Mouse (Mus musculus) forebrain, embryonic 13.5 days (tissue): Measurements from ENCODE around the gene Cldn34c1. TPM values are rescaled to one million over a fixed set of nuclear protein-coding genes. Genes with fewer than 3 reads are reported as not detected.
"Not testable (repeated sequence)": the region's sequence is repeated elsewhere in the genome, so short reads cannot be mapped to it uniquely, and the experiment has no call there.

Source experiments
- ATAC-seq: fragments of 200-750 bp; cut with Nextera tagmentation; 2 replicates; pipeline ENCODE4 v1.8.0; 2017
- H3K27ac ChIP-seq: fragments of 300-500 bp; sonication (generic); 2 replicates; pipeline ENCODE4 v1.5.1; 2015; ENCODE audit warnings: inconsistent platforms, mild to moderate bottlenecking, moderate library complexity
- H3K27me3 ChIP-seq: fragments of 300-500 bp; sonication (generic); 2 replicates; pipeline ENCODE4 v1.6.1; 2015; ENCODE audit warnings: mild to moderate bottlenecking, inconsistent platforms
- H3K36me3 ChIP-seq: fragments of 300-500 bp; sonication (generic); 2 replicates; pipeline ENCODE4 v1.6.1; 2015; ENCODE audit warnings: mild to moderate bottlenecking, inconsistent platforms; ENCODE audit not compliant: poor library complexity, severe bottlenecking
- H3K4me1 ChIP-seq: fragments of 300-500 bp; sonication (generic); 2 replicates; pipeline ENCODE4 v1.6.1; 2015; ENCODE audit warnings: inconsistent platforms
- H3K4me2 ChIP-seq: fragments of 300-500 bp; sonication (generic); 2 replicates; pipeline ENCODE4 v1.6.1; 2015; ENCODE audit warnings: inconsistent platforms, mild to moderate bottlenecking, moderate library complexity
- H3K4me3 ChIP-seq: fragments of 300-500 bp; sonication (generic); 2 replicates; pipeline ENCODE4 v1.5.1; 2015; ENCODE audit warnings: mild to moderate bottlenecking, inconsistent platforms
- H3K9ac ChIP-seq: fragments of 300-500 bp; sonication (generic); 2 replicates; pipeline ENCODE4 v1.6.1; 2015; ENCODE audit warnings: mild to moderate bottlenecking, inconsistent platforms
- H3K9me3 ChIP-seq: fragments of 300-500 bp; sonication (generic); replicated peaks from 2 replicates; pipeline ENCODE4 v1.6.1; 2016; ENCODE audit warnings: inconsistent platforms
- WGBS: fragments of 180-500 bp; shearing (Covaris S2); methylation state at CpG from one replicate; pipeline ENCODE4 v1.1.7; 2015; 5-methylcytosine and 5-hydroxymethylcytosine counted together
- polyA plus RNA-seq: library from polyadenylated mRNA; unstranded; fragments of >200 nt; fragmentation: Nextera tagmentation; extraction: Ambion mirVana; gene quantifications from 2 replicates; pipeline ENCODE4 v1.2.1, GENCODE M21; 2015

The Cldn34c1 gene
- polyA plus RNA-seq, result 31.9 and 35.5 TPM in 2 replicates

DNA sequence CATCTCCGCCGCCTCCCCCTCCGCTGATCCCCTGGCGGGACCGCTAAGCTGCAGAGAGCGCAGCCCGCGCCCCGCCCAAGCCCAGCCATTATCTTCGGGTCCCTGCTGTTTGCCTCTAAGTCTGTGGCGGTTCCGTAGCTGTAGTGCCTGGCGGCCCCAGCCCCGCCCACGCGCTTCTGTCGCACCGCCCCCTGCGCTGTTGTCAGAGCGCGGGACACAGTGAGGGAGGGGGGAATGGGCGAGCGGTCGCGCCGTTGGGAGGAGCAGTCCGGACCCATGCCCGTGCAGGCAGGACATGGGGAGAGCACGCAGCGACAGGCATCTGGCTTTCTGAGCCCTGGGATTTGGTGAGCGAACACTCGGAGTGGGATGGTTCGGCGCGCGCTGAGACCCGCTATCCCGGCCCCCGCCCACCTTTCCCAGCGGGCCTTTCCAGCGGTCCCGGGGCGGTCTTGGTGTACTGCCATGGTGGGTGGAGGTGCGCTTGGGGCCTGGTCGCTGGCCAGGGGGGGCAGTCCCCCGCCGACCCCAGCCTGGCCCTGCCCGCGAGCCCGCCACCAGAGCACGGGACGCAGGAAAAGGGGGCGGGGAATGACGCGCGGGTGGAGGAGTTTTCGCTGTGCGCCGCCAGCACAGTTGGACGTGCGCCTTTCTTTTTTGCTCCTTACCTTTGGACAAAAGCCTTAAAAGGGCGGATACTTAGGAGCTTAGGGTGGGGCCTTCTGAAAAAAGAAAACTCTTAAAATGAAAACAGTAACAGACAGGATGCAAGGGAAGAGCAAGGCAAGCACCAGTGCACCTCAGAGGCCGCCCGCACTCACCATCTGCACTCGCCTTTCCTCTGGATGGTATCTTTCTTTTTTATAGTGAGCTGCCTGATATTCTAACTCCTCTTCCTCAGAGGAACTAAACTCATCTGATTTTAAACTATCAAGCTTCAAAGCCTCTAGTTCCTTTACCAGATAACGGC is at the start of gene Cldn34c1:
Cldn34c1 (plus strand) TSS at position 205 of the 970 bp plus-strand sequence.
- peak; percentile 98 for ATAC-seq
- Histone ChIP-seq H3K27ac (peak within 1 kb of the TSS; percentile 95), H3K9me3 (no peaks in the 10 kb centered on the region), H3K36me3 (no peaks in the 10 kb centered on the region), H3K4me3 (peak within 1 kb of the TSS; percentile 54), H3K27me3 (no peaks in the 10 kb centered on the region), H3K9ac (peak within 1 kb of the TSS; percentile 70), H3K4me1 (no peaks in the 10 kb centered on the region), H3K4me2 (peak within 1 kb of the TSS; percentile 54)
- 7% methylated on average over 60 of the region's 66 CpGs for WGBS

- 87% methylated on average over 3 of the region's 3 CpGs for WGBS
- H3K36me3 ChIP-seq, result no peaks in the 10 kb centered on the region
- no peak overlapping the region for H3K4me3 ChIP-seq
- H3K27ac ChIP-seq, result no peak overlapping the region
- no peak for ATAC-seq
- no peak overlapping the region for H3K4me2 ChIP-seq
- H3K27me3 ChIP-seq, result no peaks in the 10 kb centered on the region
- H3K9me3 ChIP-seq, result no peaks in the 10 kb centered on the region
- H3K4me1 ChIP-seq, result no peaks in the 10 kb centered on the region
- no peak overlapping the region for H3K9ac ChIP-seq
Observed at GRCm38 (mm10) chrX:123087441-123087840, 15.9 kb upstream of the Cldn34c1 start.

GRCm38 (mm10) chrX:123102806-123103205 is 489 bp upstream of the Cldn34c1 start:
- peak; percentile 39; the same call in 1 of the 2 replicates for ATAC-seq
- 18% methylated on average over 5 of the region's 5 CpGs for WGBS
- H3K4me1 ChIP-seq, result not testable (repeated sequence)

GRCm38 (mm10) chrX:123104692-123105091 is 1.4 kb downstream of the Cldn34c1 start:
- WGBS, result 14% methylated on average over 7 of the region's 7 CpGs
- peak overlapping the region; percentile 95; the same call in 1 of the 2 replicates for H3K27ac ChIP-seq
- H3K9ac ChIP-seq, result peak overlapping the region; percentile 70
- not testable (repeated sequence) for H3K27me3 ChIP-seq, H3K36me3 ChIP-seq, H3K4me1 ChIP-seq, H3K9me3 ChIP-seq, ATAC-seq
- peak overlapping the region; percentile 54 for H3K4me3 ChIP-seq
- H3K4me2 ChIP-seq, result peak overlapping the region; percentile 54

More at GRCm38 (mm10) chrX:123102806-123103205, 489 bp upstream of the Cldn34c1 start:
- not testable (repeated sequence) for H3K9me3 ChIP-seq, H3K27me3 ChIP-seq, H3K36me3 ChIP-seq
- Histone ChIP-seq H3K4me2 (peak overlapping the region; percentile 54), H3K9ac (peak overlapping the region; percentile 70), H3K27ac (peak overlapping the region; percentile 95), H3K4me3 (peak overlapping the region; percentile 54)

GRCm38 (mm10) chrX:123222381-123222780 is 119.1 kb downstream of the Cldn34c1 start, which contains the start of gene Srsx:
Gene Srsx (minus strand): TSS chrX:123222481.
- H3K27ac ChIP-seq, ATAC-seq, H3K36me3 ChIP-seq, H3K4me3 ChIP-seq, H3K4me1 ChIP-seq, H3K27me3 ChIP-seq, H3K4me2 ChIP-seq, H3K9me3 ChIP-seq, H3K9ac ChIP-seq: not testable (repeated sequence)
- WGBS, result 20% methylated on average over 1 of the region's 1 CpGs

Other genes with a start within 250 kb of the Cldn34c1 start
- gene Gm17521, start 73.8 kb upstream of the Cldn34c1 start, polyA plus RNA-seq, result not detected in 2 replicates
- gene Srsx, start 119.0 kb downstream of the Cldn34c1 start, polyA plus RNA-seq, result not detected in 2 replicates
- gene Gm17577, start 143.4 kb downstream of the Cldn34c1 start, polyA plus RNA-seq, result not detected in 2 replicates